Comparison of ENCODE assay signal across 12 mouse cellular contexts in the genomic region with DNA sequence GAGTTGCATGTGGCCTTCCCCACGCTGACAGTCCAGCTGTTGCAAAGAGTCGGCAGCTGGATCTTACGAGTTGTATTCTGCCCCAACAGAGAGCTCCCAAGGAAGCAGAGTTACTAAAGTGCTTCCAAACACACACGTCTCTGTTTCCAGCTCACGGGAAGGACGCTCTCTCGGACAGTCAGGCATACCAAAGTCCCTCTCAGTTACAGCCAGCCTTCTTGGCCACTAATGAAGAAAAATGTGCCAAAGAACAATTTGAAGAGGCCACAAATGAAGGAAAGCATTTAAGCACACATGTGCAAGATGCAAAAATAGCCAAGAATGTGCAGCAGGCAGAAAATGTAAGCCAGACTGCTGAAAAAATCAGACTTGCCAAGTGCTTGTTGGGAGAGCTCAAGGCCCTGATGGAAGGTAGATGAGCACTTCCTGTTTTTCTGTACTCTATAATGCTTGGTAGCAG. TPM values are rescaled to one million over a fixed set of nuclear protein-coding genes. Genes with fewer than 3 reads are reported as not detected.
DNase-seq lines count a peak whose midpoint lies in the region; ATAC-seq and TF ChIP-seq lines count a peak whose summit lies in the region.
"Had no signal": no experiment of that assay in that cellular context is flagged by ENCODE, and none has a peak within 500 bp of the region (broad histone marks: within the 10 kb centered on the region; RNA-seq: fewer than 3 reads in every experiment).

No protein-coding gene starts in this region.

- no peak for TF ChIP-seq POLR2A in limb, embryonic 14.5 days (IDR thresholded peaks at IDR 0.05; ENCODE audit: borderline replicate concordance, extremely low read depth, insufficient read depth, insufficient read length)

- H3K4me2 ChIP-seq in limb, embryonic 14.5 days (replicated peaks; ENCODE audit: low read depth, low read length, severe bottlenecking): no peak overlapping the region
- no peak overlapping the region for H3K4me2 ChIP-seq in intestine, embryonic 14.5 days (ENCODE audit: low read length)
- H3K4me2 ChIP-seq in stomach, embryonic 16.5 days (ENCODE audit: low read depth, low read length): no peak overlapping the region
- no peak overlapping the region for H3K4me2 ChIP-seq in forebrain, embryonic 14.5 days (ENCODE audit: low read length)
- H3K4me2 ChIP-seq: midbrain, embryonic 13.5 days had no signal

- H3K27me3 ChIP-seq in limb, embryonic 14.5 days (ENCODE audit: control insufficient read depth, insufficient read depth, low read length): no peaks in the 10 kb centered on the region
- no peaks in the 10 kb centered on the region for H3K27me3 ChIP-seq in limb, embryonic 10.5 days (ENCODE audit: low read depth, poor library complexity, severe bottlenecking)
- no peaks in the 10 kb centered on the region for H3K27me3 ChIP-seq in intestine, embryonic 14.5 days (replicated peaks; ENCODE audit: control insufficient read depth, insufficient read depth, low read length)
- no peaks in the 10 kb centered on the region for H3K27me3 ChIP-seq in stomach, embryonic 16.5 days (ENCODE audit: control insufficient read depth, insufficient read depth, low read length)
- H3K27me3 ChIP-seq in forebrain, embryonic 14.5 days (replicated peaks; ENCODE audit: control insufficient read depth, insufficient read depth, low read length): no peaks in the 10 kb centered on the region
- H3K27me3 ChIP-seq: midbrain, embryonic 13.5 days had no signal

- 75% methylated on average over 7 of the region's 7 CpGs for WGBS in limb, embryonic 14.5 days
- 90% methylated on average over 7 of the region's 7 CpGs for WGBS in limb, embryonic 10.5 days
- WGBS in intestine, embryonic 14.5 days: 61% methylated on average over 7 of the region's 7 CpGs
- 44% methylated on average over 7 of the region's 7 CpGs for WGBS in stomach, embryonic 16.5 days
- 87% methylated on average over 7 of the region's 7 CpGs for WGBS in forebrain, embryonic 14.5 days

- 0 out of 2 replicates have a peak overlapping the region, but pooled peaks have one; percentile 8 for H3K27ac ChIP-seq in limb, embryonic 14.5 days (replicated peaks; ENCODE audit: low read depth, low read length)
- no peak overlapping the region for H3K27ac ChIP-seq in limb, embryonic 10.5 days
- H3K27ac ChIP-seq in intestine, embryonic 14.5 days (ENCODE audit: low read depth): peak overlapping the region; percentile 72
- peak overlapping the region; percentile 86 for H3K27ac ChIP-seq in stomach, embryonic 16.5 days (ENCODE audit: low read length)
- H3K27ac ChIP-seq in forebrain, embryonic 14.5 days (ENCODE audit: low read depth, low read length): no peak overlapping the region
- H3K27ac ChIP-seq: midbrain, embryonic 13.5 days had no signal

- peaks cover 31% of the 10 kb centered on the region for H3K36me3 ChIP-seq in limb, embryonic 14.5 days (ENCODE audit: control insufficient read depth, insufficient read depth, low read length)
- H3K36me3 ChIP-seq in limb, embryonic 10.5 days: peaks cover 77% of the 10 kb centered on the region
- H3K36me3 ChIP-seq in intestine, embryonic 14.5 days (ENCODE audit: control insufficient read depth, insufficient read depth, low read length): peaks cover 49% of the 10 kb centered on the region
- 0 out of 2 replicates have a peak, but pooled peaks cover 3% of the 10 kb centered on the region for H3K36me3 ChIP-seq in stomach, embryonic 16.5 days (ENCODE audit: control insufficient read depth, insufficient read depth, low read length)
- H3K36me3 ChIP-seq in forebrain, embryonic 14.5 days (ENCODE audit: control insufficient read depth, insufficient read depth, low read length): peaks cover 37% of the 10 kb centered on the region

- DNase-seq in limb, embryonic 14.5 days (ENCODE audit: low spot score): peak; percentile 21
- no peak for DNase-seq in limb, embryonic 10.5 days (ENCODE audit: low spot score)
- peak; percentile 14 for DNase-seq in gastrocnemius, postnatal 10 days
- no peak for DNase-seq in intestine, embryonic 14.5 days (ENCODE audit: low spot score)
- DNase-seq in thymus, postnatal 36 days: no peak
- DNase-seq in forebrain, embryonic 14.5 days (ENCODE audit: low spot score): no peak
- DNase-seq: adrenal gland, postnatal 25 days; thymus, postnatal 25 days had no signal

- H3K4me1 ChIP-seq in limb, embryonic 14.5 days (ENCODE audit: control insufficient read depth, insufficient read depth, low read length): no peaks in the 10 kb centered on the region
- no peaks in the 10 kb centered on the region for H3K4me1 ChIP-seq in limb, embryonic 10.5 days
- H3K4me1 ChIP-seq in intestine, embryonic 14.5 days (replicated peaks; ENCODE audit: control insufficient read depth, insufficient read depth, low read length): no peaks in the 10 kb centered on the region
- no peaks in the 10 kb centered on the region for H3K4me1 ChIP-seq in stomach, embryonic 16.5 days (ENCODE audit: control insufficient read depth, insufficient read depth, low read length)
- H3K4me1 ChIP-seq in forebrain, embryonic 14.5 days (ENCODE audit: control insufficient read depth, insufficient read depth, low read length): no peaks in the 10 kb centered on the region
- H3K4me1 ChIP-seq: midbrain, embryonic 13.5 days had no signal

- no peaks in the 10 kb centered on the region for H3K9me3 ChIP-seq in limb, embryonic 14.5 days (ENCODE audit: control insufficient read depth, low read length)
- no peaks in the 10 kb centered on the region for H3K9me3 ChIP-seq in limb, embryonic 10.5 days (replicated peaks)
- H3K9me3 ChIP-seq in intestine, embryonic 14.5 days (ENCODE audit: control insufficient read depth, low read length): no peaks in the 10 kb centered on the region
- H3K9me3 ChIP-seq in stomach, embryonic 16.5 days (replicated peaks; ENCODE audit: control insufficient read depth, low read length): no peaks in the 10 kb centered on the region
- H3K9me3 ChIP-seq in forebrain, embryonic 14.5 days (replicated peaks; ENCODE audit: control insufficient read depth, low read length): no peaks in the 10 kb centered on the region
- H3K9me3 ChIP-seq: midbrain, embryonic 13.5 days had no signal

- H3K4me3 ChIP-seq in limb, embryonic 14.5 days (replicated peaks; ENCODE audit: low read length): no peak overlapping the region
- no peak overlapping the region for H3K4me3 ChIP-seq in limb, embryonic 10.5 days
- no peak overlapping the region for H3K4me3 ChIP-seq in intestine, embryonic 14.5 days (ENCODE audit: low read depth, low read length)
- no peak overlapping the region for H3K4me3 ChIP-seq in stomach, embryonic 16.5 days (replicated peaks; ENCODE audit: low read length)
- H3K4me3 ChIP-seq in forebrain, embryonic 14.5 days (ENCODE audit: low read depth, low read length): no peak overlapping the region
- H3K4me3 ChIP-seq: midbrain, embryonic 13.5 days had no signal

- no peak for ATAC-seq in limb, embryonic 14.5 days (ENCODE audit: low FRiP score, low read depth)
- no peak for ATAC-seq in intestine, embryonic 14.5 days (replicated peaks; ENCODE audit: low FRiP score, low TSS enrichment, low read depth)
- ATAC-seq in stomach, embryonic 16.5 days (ENCODE audit: insufficient read depth, low FRiP score): peak; percentile 75
- no peak for ATAC-seq in forebrain, embryonic 14.5 days
- ATAC-seq: forebrain, embryonic 16.5 days; midbrain, embryonic 13.5 days had no signal

- no peak overlapping the region for H3K9ac ChIP-seq in limb, embryonic 14.5 days (ENCODE audit: low read depth, low read length, severe bottlenecking)
- H3K9ac ChIP-seq in intestine, embryonic 14.5 days (ENCODE audit: low read length): no peak overlapping the region
- no peak overlapping the region for H3K9ac ChIP-seq in stomach, embryonic 16.5 days (ENCODE audit: low read length)
- no peak overlapping the region for H3K9ac ChIP-seq in forebrain, embryonic 14.5 days (ENCODE audit: low read length)
- H3K9ac ChIP-seq: midbrain, embryonic 13.5 days had no signal

RNA-seq across cellular contexts. Expression of a gene that starts 16.1 kb away (rescaled TPM):
- 9.1 and 10.2 TPM in 2 replicates for polyA plus RNA-seq in limb, embryonic 14.5 days (2012; rRNA removed)
- polyA plus RNA-seq in limb, embryonic 14.5 days (2014; fragmentation: Nextera tagmentation; extraction: Ambion mirVana): 6.4 and 7.0 TPM in 2 replicates
- 10.7 and 10.9 TPM in 2 replicates for polyA plus RNA-seq in limb, embryonic 10.5 days (2016; fragmentation: Nextera tagmentation; extraction: Ambion mirVana)
- total RNA-seq in gastrocnemius, postnatal 10 days (2021): 1 to 10 TPM; 5.3 to 5.6 TPM
- polyA plus RNA-seq in intestine, embryonic 14.5 days (2014; fragmentation: Nextera tagmentation; extraction: Ambion mirVana): 8.3 and 9.2 TPM in 2 replicates
- polyA plus RNA-seq in stomach, embryonic 16.5 days (2015; fragmentation: Nextera tagmentation; extraction: Ambion mirVana): 5.3 and 5.6 TPM in 2 replicates
- 5.7 and 6.5 TPM in 2 replicates for polyA plus RNA-seq in forebrain, embryonic 14.5 days (2014; fragmentation: Nextera tagmentation; extraction: Ambion mirVana)

RNA-seq across cellular contexts. Expression of a gene that starts 38.5 kb away (rescaled TPM):
- polyA plus RNA-seq in limb, embryonic 14.5 days (2012; rRNA removed): 17.0 and 18.4 TPM in 2 replicates
- polyA plus RNA-seq in limb, embryonic 14.5 days (2014; fragmentation: Nextera tagmentation; extraction: Ambion mirVana): 12.2 and 14.9 TPM in 2 replicates
- polyA plus RNA-seq in limb, embryonic 10.5 days (2016; fragmentation: Nextera tagmentation; extraction: Ambion mirVana): 3.9 and 4.1 TPM in 2 replicates
- total RNA-seq in gastrocnemius, postnatal 10 days (2021): 10 to 100 TPM; 33.0 to 38.8 TPM
- 302 and 334 TPM in 2 replicates for polyA plus RNA-seq in intestine, embryonic 14.5 days (2014; fragmentation: Nextera tagmentation; extraction: Ambion mirVana)
- 354 and 371 TPM in 2 replicates for polyA plus RNA-seq in stomach, embryonic 16.5 days (2015; fragmentation: Nextera tagmentation; extraction: Ambion mirVana)
- polyA plus RNA-seq in forebrain, embryonic 14.5 days (2014; fragmentation: Nextera tagmentation; extraction: Ambion mirVana): 4.2 and 4.6 TPM in 2 replicates

RNA-seq across cellular contexts. Expression of a gene that starts 56.8 kb away (rescaled TPM):
- polyA plus RNA-seq in limb, embryonic 14.5 days (2012; rRNA removed): not detected in 2 replicates
- polyA plus RNA-seq in limb, embryonic 14.5 days (2014; fragmentation: Nextera tagmentation; extraction: Ambion mirVana): not detected in 2 replicates
- not detected in 2 replicates for polyA plus RNA-seq in limb, embryonic 10.5 days (2016; fragmentation: Nextera tagmentation; extraction: Ambion mirVana)
- total RNA-seq in gastrocnemius, postnatal 10 days (2021): not detected
- not detected in 2 replicates for polyA plus RNA-seq in intestine, embryonic 14.5 days (2014; fragmentation: Nextera tagmentation; extraction: Ambion mirVana)
- not detected in 2 replicates for polyA plus RNA-seq in stomach, embryonic 16.5 days (2015; fragmentation: Nextera tagmentation; extraction: Ambion mirVana)
- polyA plus RNA-seq in forebrain, embryonic 14.5 days (2014; fragmentation: Nextera tagmentation; extraction: Ambion mirVana): not detected in 2 replicates
- total RNA-seq: adrenal gland, postnatal 25 days; ES-E14 had no signal
- polyA plus RNA-seq: forebrain, embryonic 16.5 days; midbrain, embryonic 13.5 days had no signal

Comparison
In these comparisons a context has a peak if more than half of its experiments do, and no peak if none do; other contexts are left out.
1. DNase-seq: peak in limb, embryonic 14.5 days (single experiment) and gastrocnemius, postnatal 10 days (single experiment); none in limb, embryonic 10.5 days (single experiment), intestine, embryonic 14.5 days (single experiment), thymus, postnatal 36 days (0 of 2) and forebrain, embryonic 14.5 days (single experiment).
2. H3K27ac ChIP-seq: peak in limb, embryonic 14.5 days (single experiment), intestine, embryonic 14.5 days (single experiment) and stomach, embryonic 16.5 days (single experiment); none in limb, embryonic 10.5 days (single experiment) and forebrain, embryonic 14.5 days (single experiment).
3. RNA of a gene that starts 38.5 kb away (polyA plus RNA-seq): 354 to 371 TPM in stomach, embryonic 16.5 days and 302 to 334 TPM in intestine, embryonic 14.5 days; 12.2 to 18.4 TPM in limb, embryonic 14.5 days, 4.2 to 4.6 TPM in forebrain, embryonic 14.5 days and 3.9 to 4.1 TPM in limb, embryonic 10.5 days; every median in the first group is over 10 times any median in the second.